Mouse (Mus musculus) limb, embryonic 11.5 days (tissue): ENCODE measurements around the gene Plekhh2. TPM values are rescaled to one million over a fixed set of nuclear protein-coding genes. Genes with fewer than 3 reads are reported as not detected.

Source experiments
- ATAC-seq: fragments of 200-750 bp; cut with Nextera tagmentation; 2 replicates; pipeline ENCODE4 v1.8.0; 2017; ENCODE audit warnings: low read depth; ENCODE audit not compliant: insufficient number of reproducible peaks, low FRiP score, low TSS enrichment
- DNase-seq: peaks from one replicate; pipeline ENCODE4 v3.0.0-alpha.2; 2015; ENCODE audit warnings: low spot score
- H3K27ac ChIP-seq: fragments of 300-500 bp; sonication (generic); replicated peaks from 2 replicates; pipeline ENCODE4 v1.5.1; 2014; ENCODE audit warnings: low read depth, mild to moderate bottlenecking, low read length
- H3K27me3 ChIP-seq: fragments of 300-500 bp; sonication (generic); 2 replicates; pipeline ENCODE4 v1.6.1; 2014; ENCODE audit warnings: mild to moderate bottlenecking, low read length, mixed read lengths; ENCODE audit not compliant: control insufficient read depth, insufficient read depth
- H3K36me3 ChIP-seq: fragments of 300-500 bp; sonication (generic); 2 replicates; pipeline ENCODE4 v1.6.1; 2014; ENCODE audit warnings: mild to moderate bottlenecking, low read length, moderate library complexity, mixed read lengths; ENCODE audit not compliant: control insufficient read depth, insufficient read depth
- H3K4me1 ChIP-seq: fragments of 300-500 bp; sonication (generic); 2 replicates; pipeline ENCODE4 v1.6.1; 2014; ENCODE audit warnings: low read length, mixed read lengths; ENCODE audit not compliant: control insufficient read depth, insufficient read depth
- H3K4me2 ChIP-seq: fragments of 300-500 bp; sonication (generic); 2 replicates; pipeline ENCODE4 v1.6.1; 2014; ENCODE audit warnings: low read depth, mild to moderate bottlenecking, moderate library complexity; ENCODE audit not compliant: severe bottlenecking
- H3K4me3 ChIP-seq: fragments of 300-500 bp; sonication (generic); 2 replicates; pipeline ENCODE4 v1.5.1; 2014; ENCODE audit warnings: low read depth, low read length
- H3K9ac ChIP-seq: fragments of 300-500 bp; sonication (generic); 2 replicates; pipeline ENCODE4 v1.6.1; 2014; ENCODE audit warnings: mild to moderate bottlenecking, low read length
- H3K9me3 ChIP-seq: fragments of 300-500 bp; sonication (generic); 2 replicates; pipeline ENCODE4 v1.6.1; 2016; ENCODE audit warnings: low read length; ENCODE audit not compliant: control insufficient read depth
- WGBS: fragments of 180-500 bp; shearing (Covaris S2); extraction: QIAGEN DNeasy Blood & Tissue Kit; methylation state at CpG from one replicate; pipeline ENCODE4 v1.1.7; 2014; 5-methylcytosine and 5-hydroxymethylcytosine counted together
- polyA plus RNA-seq: library from polyadenylated mRNA; unstranded; fragments of >200 nt; fragmentation: Nextera tagmentation; extraction: Ambion mirVana; gene quantifications from 2 replicates; pipeline ENCODE4 v1.2.1, GENCODE M21; 2014

The Plekhh2 gene
- polyA plus RNA-seq, 1 experiment from 2014 or later = 5.7 TPM

- 36% methylated on average over 5 of the region's 5 CpGs for WGBS
- Histone ChIP-seq H3K4me1 (no peaks in the 10 kb centered on the region; the same call in 1 of the 2 replicates), H3K9ac (no peak overlapping the region), H3K9me3 (no peaks in the 10 kb centered on the region), H3K36me3 (no peaks in the 10 kb centered on the region), H3K4me2 (no peak overlapping the region), H3K27me3 (no peaks in the 10 kb centered on the region), H3K27ac (no peak overlapping the region), H3K4me3 (no peak overlapping the region)
- no peak for ATAC-seq
- DNase-seq = no peak
Measured at GRCm38 (mm10) chr17:84658195-84658594, 146.5 kb downstream of the Plekhh2 start.

GRCm38 (mm10) chr17:84658951-84659350 lies 147.3 kb downstream of the Plekhh2 start:
- no peaks in the 10 kb centered on the region for H3K9me3 ChIP-seq
- no peak overlapping the region for H3K9ac ChIP-seq
- H3K4me2 ChIP-seq = no peak overlapping the region
- no peaks in the 10 kb centered on the region for H3K36me3 ChIP-seq
- DNase-seq (no peak), ATAC-seq (no peak)
- H3K27me3 ChIP-seq = no peaks in the 10 kb centered on the region
- H3K27ac ChIP-seq = no peak overlapping the region
- WGBS = 93% methylated on average over 8 of the region's 8 CpGs
- no peak overlapping the region for H3K4me3 ChIP-seq
- no peaks in the 10 kb centered on the region; the same call in 1 of the 2 replicates for H3K4me1 ChIP-seq

- Histone ChIP-seq H3K27me3 (no peaks in the 10 kb centered on the region), H3K27ac (no peak overlapping the region), H3K4me3 (no peak overlapping the region), H3K4me1 (no peaks in the 10 kb centered on the region), H3K4me2 (no peak overlapping the region), H3K9me3 (no peaks in the 10 kb centered on the region), H3K9ac (no peak overlapping the region), H3K36me3 (no peaks in the 10 kb centered on the region)
- WGBS = 36% methylated on average over 10 of the region's 10 CpGs
- no peak for ATAC-seq
- no peak for DNase-seq
Measured at GRCm38 (mm10) chr17:84665053-84665452, 153.4 kb downstream of the Plekhh2 start.

- 8% methylated on average over 9 of the region's 9 CpGs for WGBS
- DNase-seq (peak; percentile 42), ATAC-seq (no peak)
- Histone ChIP-seq H3K4me3 (no peak overlapping the region), H3K4me1 (no peaks in the 10 kb centered on the region), H3K27ac (no peak overlapping the region), H3K36me3 (no peaks in the 10 kb centered on the region), H3K9ac (no peak overlapping the region), H3K4me2 (no peak overlapping the region), H3K9me3 (no peaks in the 10 kb centered on the region), H3K27me3 (no peaks in the 10 kb centered on the region)
Measured at GRCm38 (mm10) chr17:84665691-84666090, 154.0 kb downstream of the Plekhh2 start.

- whole genome bisulfite sequencing = 87% methylated on average over 3 of the region's 3 CpGs
- no peaks in the 10 kb centered on the region for H3K9me3 ChIP-seq
- ATAC-seq (no peak), DNase-seq (no peak)
- H3K4me1 ChIP-seq = no peaks in the 10 kb centered on the region
- no peaks in the 10 kb centered on the region for H3K36me3 ChIP-seq
- no peaks in the 10 kb centered on the region for H3K27me3 ChIP-seq
- H3K4me3 ChIP-seq = no peak overlapping the region
- no peak overlapping the region for H3K9ac ChIP-seq
- no peak overlapping the region for H3K27ac ChIP-seq
- no peak overlapping the region for H3K4me2 ChIP-seq
Measured at GRCm38 (mm10) chr17:84667848-84668247, 156.2 kb downstream of the Plekhh2 start.

Other genes with a start within 250 kb of the Plekhh2 start
- 12.6 and 12.8 TPM in 2 replicates for gene Thada, start 45.7 kb upstream of the Plekhh2 start, polyA plus RNA-seq
- gene Dync2li1, start 114.6 kb downstream of the Plekhh2 start, polyA plus RNA-seq = 40.0 and 42.0 TPM in 2 replicates
- 0.07 and 0.09 TPM in 2 replicates for gene Abcg8, start 164.4 kb downstream of the Plekhh2 start, polyA plus RNA-seq
- 0.96 and 1.1 TPM in 2 replicates for gene Abcg5, start 171.1 kb downstream of the Plekhh2 start, polyA plus RNA-seq